Mouse (Mus musculus): ENCODE data around the gene Tab1. TPM values are rescaled to one million over a fixed set of nuclear protein-coding genes. Genes with fewer than 3 reads are reported as not detected.

Tab1 gene
- total RNA-seq, 2 experiments from 2014 or later: 27.8 to 32.4 TPM

GRCm38 (mm10) chr15:80158707-80159090, 25.8 kb downstream of the Tab1 start:
- intact Hi-C loops (cut with DNase I): no loop called here
- no peak for DNase-seq

GRCm38 (mm10) chr15:80159286-80159901, 26.5 kb downstream of the Tab1 start:
- DNase-seq: no peak
- intact Hi-C loops (cut with DNase I): no loop called here

- DNase-seq: no peak
- intact Hi-C loops (cut with DNase I): no loop called here
Observed at GRCm38 (mm10) chr15:80160223-80160622, 27.3 kb downstream of the Tab1 start.

GRCm38 (mm10) chr15:80160726-80161125, 27.8 kb downstream of the Tab1 start:
- DNase-seq: peak; percentile 28 to 55

GRCm38 (mm10) chr15:80161199-80161598, 28.3 kb downstream of the Tab1 start:
- DNase-seq: no peak
- intact Hi-C loops (cut with DNase I): no loop called here

More at GRCm38 (mm10) chr15:80160726-80161125, 27.8 kb downstream of the Tab1 start:
- intact Hi-C loops (cut with DNase I): no loop called here

- DNase-seq: no peak
Observed at GRCm38 (mm10) chr15:80162401-80162964, 29.6 kb downstream of the Tab1 start.

GRCm38 (mm10) chr15:80163274-80163673, 30.3 kb downstream of the Tab1 start:
- DNase-seq: peak in 1 of 2 experiments; percentile 29
- intact Hi-C loops (cut with DNase I): no loop called here

More at GRCm38 (mm10) chr15:80162401-80162964, 29.6 kb downstream of the Tab1 start:
- intact Hi-C loops (cut with DNase I): no loop called here

GRCm38 (mm10) chr15:80163716-80164115, 30.8 kb downstream of the Tab1 start:
- DNase-seq: no peak
- intact Hi-C loops (cut with DNase I): no loop called here

GRCm38 (mm10) chr15:80165396-80165795, 32.5 kb downstream of the Tab1 start:
- intact Hi-C loops (cut with DNase I): no loop called here
- DNase-seq: peak in 1 of 2 experiments; percentile 29

- intact Hi-C loops (cut with DNase I): no loop called here
- no peak for DNase-seq
Observed at GRCm38 (mm10) chr15:80169484-80169883, 36.6 kb downstream of the Tab1 start.

- DNase-seq: no peak
- intact Hi-C loops (cut with DNase I): no loop called here
Observed at GRCm38 (mm10) chr15:80170357-80170756, 37.4 kb downstream of the Tab1 start.

- intact Hi-C loops (cut with DNase I): no loop called here
- DNase-seq: no peak
Observed at GRCm38 (mm10) chr15:80171286-80171685, 38.4 kb downstream of the Tab1 start.

- intact Hi-C loops (cut with DNase I): no loop called here
- DNase-seq: no peak
Observed at GRCm38 (mm10) chr15:80171791-80172190, 38.9 kb downstream of the Tab1 start.

GRCm38 (mm10) chr15:80173001-80173771, 40.3 kb downstream of the Tab1 start, which contains the start of gene Mgat3:
Mgat3 (plus strand) TSS chr15:80173721.
- intact Hi-C loops (cut with DNase I): no loop called here
- peak; percentile 41 to 43 for DNase-seq

GRCm38 (mm10) chr15:80173781-80174597, 41.1 kb downstream of the Tab1 start:
- DNase-seq: peak in 1 of 2 experiments; percentile 26
- intact Hi-C loops (cut with DNase I): no loop called here

- DNase-seq: no peak
- intact Hi-C loops (cut with DNase I): no loop called here
Observed at GRCm38 (mm10) chr15:80174598-80174875, 41.6 kb downstream of the Tab1 start.

- intact Hi-C loops (cut with DNase I): no loop called here
- no peak for DNase-seq
Observed at GRCm38 (mm10) chr15:80175316-80175715, 42.4 kb downstream of the Tab1 start.

- intact Hi-C loops (cut with DNase I): no loop called here
- no peak for DNase-seq
Observed at GRCm38 (mm10) chr15:80175756-80176155, 42.8 kb downstream of the Tab1 start.

GRCm38 (mm10) chr15:80181561-80181960, 48.6 kb downstream of the Tab1 start:
- intact Hi-C loops (cut with DNase I): no loop called here
- no peak for DNase-seq

- no peak for DNase-seq
- intact Hi-C loops (cut with DNase I): no loop called here
Observed at GRCm38 (mm10) chr15:80182072-80182700, 49.3 kb downstream of the Tab1 start.
